In genomic region chrX:155167667-155168066, GRCm38 (mm10) we compare ENCODE assay signal across 51 mouse cellular contexts. TPM values are rescaled to one million over a fixed set of nuclear protein-coding genes. Genes with fewer than 3 reads are reported as not detected.
"Had no signal": no experiment of that assay in that cellular context is flagged by ENCODE, and none has a peak within 500 bp of the region (broad histone marks: within the 10 kb centered on the region; RNA-seq: fewer than 3 reads in every experiment).

No protein-coding gene starts in this region.

- H3K27ac ChIP-seq: heart, embryonic 10.5 days; heart, embryonic 13.5 days; heart, embryonic 15.5 days; hindbrain, embryonic 10.5 days; hindbrain, embryonic 12.5 days; hindbrain, embryonic 13.5 days; hindbrain, embryonic 14.5 days; hindbrain, embryonic 15.5 days; hindbrain, postnatal 0 days; intestine, embryonic 15.5 days; kidney, embryonic 15.5 days; left cerebral cortex, adult 2 months had no signal

- H3K4me3 ChIP-seq: heart, embryonic 10.5 days; heart, embryonic 12.5 days; heart, embryonic 13.5 days; heart, embryonic 15.5 days; hindbrain, embryonic 10.5 days; hindbrain, embryonic 12.5 days; hindbrain, embryonic 13.5 days; hindbrain, embryonic 15.5 days; intestine, embryonic 15.5 days; kidney, embryonic 15.5 days; layer of hippocampus, adult 2 months; left cerebral cortex, adult 2 months had no signal

- H3K9ac ChIP-seq: heart, embryonic 12.5 days; heart, embryonic 13.5 days; heart, embryonic 15.5 days; hindbrain, embryonic 12.5 days; hindbrain, embryonic 13.5 days; hindbrain, embryonic 14.5 days; hindbrain, embryonic 15.5 days; intestine, embryonic 15.5 days; kidney, embryonic 15.5 days had no signal

- H3K4me2 ChIP-seq: heart, embryonic 11.5 days; heart, embryonic 12.5 days; heart, embryonic 13.5 days; heart, embryonic 15.5 days; hindbrain, embryonic 12.5 days; hindbrain, embryonic 13.5 days; hindbrain, embryonic 14.5 days; hindbrain, embryonic 15.5 days; intestine, embryonic 15.5 days; kidney, embryonic 15.5 days had no signal

- H3K9me3 ChIP-seq: heart, embryonic 10.5 days; heart, embryonic 13.5 days; heart, embryonic 15.5 days; hindbrain, embryonic 10.5 days; hindbrain, embryonic 12.5 days; hindbrain, embryonic 13.5 days; hindbrain, embryonic 15.5 days; intestine, embryonic 15.5 days; kidney, embryonic 15.5 days had no signal

- H3K36me3 ChIP-seq: heart, embryonic 10.5 days; heart, embryonic 12.5 days; heart, embryonic 13.5 days; heart, embryonic 15.5 days; hindbrain, embryonic 10.5 days; hindbrain, embryonic 12.5 days; hindbrain, embryonic 13.5 days; hindbrain, embryonic 15.5 days; intestine, embryonic 15.5 days; kidney, embryonic 15.5 days had no signal

- H3K27me3 ChIP-seq: heart, embryonic 12.5 days; heart, embryonic 13.5 days; heart, embryonic 15.5 days; hindbrain, embryonic 12.5 days; hindbrain, embryonic 13.5 days; hindbrain, embryonic 15.5 days; intestine, embryonic 15.5 days; kidney, embryonic 15.5 days had no signal

- H3K4me1 ChIP-seq: heart, embryonic 10.5 days; heart, embryonic 12.5 days; heart, embryonic 13.5 days; heart, embryonic 15.5 days; hindbrain, embryonic 10.5 days; hindbrain, embryonic 12.5 days; hindbrain, embryonic 13.5 days; hindbrain, embryonic 15.5 days; intestine, embryonic 15.5 days; kidney, embryonic 15.5 days had no signal

- DNase-seq: heart, postnatal 10 days; heart, postnatal 14 days; heart, postnatal 36 days; heart, postnatal 4 days; kidney, adult 11 months; kidney, adult 2 months; kidney, adult 8-10 months; kidney, adult 9 months; kidney, postnatal 10 days; kidney, postnatal 14 days; kidney, postnatal 25 days; kidney, postnatal 36 days; kidney, postnatal 4 days; layer of hippocampus, adult 9-11 months; layer of hippocampus, postnatal 36 days had no signal

- ATAC-seq: hindbrain, embryonic 16.5 days; hindbrain, postnatal 0 days; inflammation-experienced regulatory T-cells, adult 6 months; intestine, embryonic 15.5 days; intestine, embryonic 16.5 days; intestine, postnatal 0 days had no signal

RNA-seq across cellular contexts. Expression of gene Cldn34b2, which starts 39.5 kb away (rescaled TPM):
- total RNA-seq: heart, postnatal 10 days; heart, postnatal 14 days; heart, postnatal 25 days; heart, postnatal 36 days; heart, postnatal 4 days; hematopoietic stem cell, adult 5-6 weeks; hindbrain, postnatal 0 days; layer of hippocampus, adult 18-20 months; layer of hippocampus, adult 2 months; layer of hippocampus, adult 8-10 months; layer of hippocampus, postnatal 10 days; layer of hippocampus, postnatal 14 days; layer of hippocampus, postnatal 25 days; layer of hippocampus, postnatal 36 days; left cerebral cortex, adult 18-20 months; left cerebral cortex, adult 2 months; left cerebral cortex, adult 8-10 months had no signal
- polyA plus RNA-seq: heart, embryonic 10.5 days; heart, embryonic 11.5 days; heart, embryonic 12.5 days; heart, embryonic 13.5 days; heart, embryonic 14.5 days; heart, embryonic 15.5 days; heart, embryonic 16.5 days; heart, postnatal 0 days; hindbrain, embryonic 10.5 days; hindbrain, embryonic 11.5 days; hindbrain, embryonic 12.5 days; hindbrain, embryonic 13.5 days; hindbrain, embryonic 14.5 days; hindbrain, embryonic 15.5 days; hindbrain, embryonic 16.5 days; hindbrain, postnatal 0 days; inflammation-experienced regulatory T-cells, adult 6 months; intestine, embryonic 14.5 days; intestine, embryonic 15.5 days; intestine, embryonic 16.5 days; intestine, postnatal 0 days; kidney, adult 2 months; kidney, embryonic 14.5 days; kidney, embryonic 15.5 days; kidney, embryonic 16.5 days; large intestine, adult 2 months had no signal
